Mouse (Mus musculus): Measurements from ENCODE around the gene Wt1. TPM values are rescaled to one million over a fixed set of nuclear protein-coding genes. Genes with fewer than 3 reads are reported as not detected.
A peak's percentile ranks its signal among the peaks of the same experiment; 100 is the strongest.

The Wt1 gene
- 1.3 and 1.5 TPM in 2 replicates for polyA plus RNA-seq (2015; fragmentation: Nextera tagmentation; extraction: Ambion mirVana)

GRCm38 (mm10) chr2:105126279-105126678 is at the start of gene Wt1:
Gene Wt1 (plus strand): TSS chr2:105126529.
- Histone ChIP-seq H3K27ac (replicated peaks) (no peak within 1 kb of the TSS), H3K9ac (no peak within 1 kb of the TSS), H3K4me2 (peak within 1 kb of the TSS; percentile 50), H3K36me3 (replicated peaks) (no peaks in the 10 kb centered on the region), H3K9me3 (replicated peaks) (no peaks in the 10 kb centered on the region), H3K27me3 (peaks cover 99% of the 10 kb centered on the region), H3K4me3 (replicated peaks) (peak within 1 kb of the TSS; percentile 31), H3K4me1 (replicated peaks) (0 out of 2 replicates have a peak, but pooled peaks cover 11% of the 10 kb centered on the region)
- ATAC-seq (ENCODE audit: insufficient read depth), result no peak; the same call in 1 of the 2 replicates
- WGBS (ENCODE audit: insufficient replicate concordance), result 2% methylated on average over 21 of the region's 25 CpGs

GRCm38 (mm10) chr2:105077151-105077550 is 49.2 kb upstream of the Wt1 start:
- H3K4me2 ChIP-seq, result no peak overlapping the region
- WGBS (ENCODE audit: insufficient replicate concordance), result 68% methylated on average over 7 of the region's 7 CpGs
- H3K4me1 ChIP-seq (replicated peaks), result no peaks in the 10 kb centered on the region
- ATAC-seq (ENCODE audit: insufficient read depth), result no peak
- no peaks in the 10 kb centered on the region for H3K36me3 ChIP-seq (replicated peaks)
- H3K9me3 ChIP-seq (replicated peaks), result no peaks in the 10 kb centered on the region
- H3K4me3 ChIP-seq (replicated peaks), result no peak overlapping the region
- no peak overlapping the region for H3K9ac ChIP-seq
- no peaks in the 10 kb centered on the region for H3K27me3 ChIP-seq
- H3K27ac ChIP-seq (replicated peaks), result no peak overlapping the region

- no peaks in the 10 kb centered on the region for H3K27me3 ChIP-seq
- H3K27ac ChIP-seq (replicated peaks), result no peak overlapping the region
- no peak overlapping the region for H3K4me3 ChIP-seq (replicated peaks)
- 25% methylated on average over 9 of the region's 9 CpGs for WGBS (ENCODE audit: insufficient replicate concordance)
- ATAC-seq (ENCODE audit: insufficient read depth), result no peak
- no peaks in the 10 kb centered on the region for H3K9me3 ChIP-seq (replicated peaks)
- H3K9ac ChIP-seq, result no peak overlapping the region
- no peak overlapping the region for H3K4me2 ChIP-seq
- H3K36me3 ChIP-seq (replicated peaks), result no peaks in the 10 kb centered on the region
- H3K4me1 ChIP-seq (replicated peaks), result no peaks in the 10 kb centered on the region
These were observed 44.0 kb upstream of the Wt1 start for GRCm38 (mm10) chr2:105082256-105082790.

GRCm38 (mm10) chr2:105084035-105084434 is 42.3 kb upstream of the Wt1 start:
- Histone ChIP-seq H3K4me3 (replicated peaks) (no peak overlapping the region), H3K4me1 (replicated peaks) (no peaks in the 10 kb centered on the region), H3K4me2 (no peak overlapping the region), H3K27ac (replicated peaks) (no peak overlapping the region), H3K9me3 (replicated peaks) (no peaks in the 10 kb centered on the region), H3K9ac (no peak overlapping the region), H3K27me3 (no peaks in the 10 kb centered on the region), H3K36me3 (replicated peaks) (no peaks in the 10 kb centered on the region)
- ATAC-seq (ENCODE audit: insufficient read depth), result no peak
- 58% methylated on average over 4 of the region's 4 CpGs for WGBS (ENCODE audit: insufficient replicate concordance)

- Histone ChIP-seq H3K4me2 (no peak overlapping the region), H3K36me3 (replicated peaks) (no peaks in the 10 kb centered on the region), H3K9ac (no peak overlapping the region), H3K9me3 (replicated peaks) (no peaks in the 10 kb centered on the region), H3K27me3 (no peaks in the 10 kb centered on the region), H3K4me1 (replicated peaks) (no peaks in the 10 kb centered on the region), H3K4me3 (replicated peaks) (no peak overlapping the region), H3K27ac (replicated peaks) (no peak overlapping the region)
- ATAC-seq (ENCODE audit: insufficient read depth), result no peak
- WGBS (ENCODE audit: insufficient replicate concordance), result 73% methylated on average over 3 of the region's 3 CpGs
These were observed 40.2 kb upstream of the Wt1 start for GRCm38 (mm10) chr2:105086081-105086480.

GRCm38 (mm10) chr2:105088005-105088404 is 38.3 kb upstream of the Wt1 start:
- no peak for ATAC-seq (ENCODE audit: insufficient read depth)

GRCm38 (mm10) chr2:105089083-105089482 is 37.2 kb upstream of the Wt1 start:
- Histone ChIP-seq H3K4me3 (replicated peaks) (no peak overlapping the region), H3K9me3 (replicated peaks) (no peaks in the 10 kb centered on the region), H3K27me3 (no peaks in the 10 kb centered on the region), H3K4me2 (no peak overlapping the region), H3K27ac (replicated peaks) (no peak overlapping the region), H3K9ac (no peak overlapping the region), H3K36me3 (replicated peaks) (no peaks in the 10 kb centered on the region), H3K4me1 (replicated peaks) (no peaks in the 10 kb centered on the region)
- WGBS (ENCODE audit: insufficient replicate concordance), result 60% methylated on average over 4 of the region's 4 CpGs
- ATAC-seq (ENCODE audit: insufficient read depth), result no peak

More at GRCm38 (mm10) chr2:105088005-105088404, 38.3 kb upstream of the Wt1 start:
- H3K36me3 ChIP-seq (replicated peaks), result no peaks in the 10 kb centered on the region
- no peak overlapping the region for H3K9ac ChIP-seq
- H3K4me2 ChIP-seq, result no peak overlapping the region
- no peaks in the 10 kb centered on the region for H3K27me3 ChIP-seq
- H3K27ac ChIP-seq (replicated peaks), result no peak overlapping the region
- no peaks in the 10 kb centered on the region for H3K4me1 ChIP-seq (replicated peaks)
- WGBS (ENCODE audit: insufficient replicate concordance), result 48% methylated on average over 3 of the region's 3 CpGs
- no peak overlapping the region for H3K4me3 ChIP-seq (replicated peaks)
- no peaks in the 10 kb centered on the region for H3K9me3 ChIP-seq (replicated peaks)

GRCm38 (mm10) chr2:105089581-105090508 is 36.5 kb upstream of the Wt1 start:
- no peak for ATAC-seq (ENCODE audit: insufficient read depth)
- H3K27ac ChIP-seq (replicated peaks), result no peak overlapping the region

GRCm38 (mm10) chr2:105090991-105091390 is 35.3 kb upstream of the Wt1 start:
- Histone ChIP-seq H3K27me3 (no peaks in the 10 kb centered on the region), H3K4me3 (replicated peaks) (no peak overlapping the region), H3K4me2 (no peak overlapping the region), H3K9ac (no peak overlapping the region), H3K9me3 (replicated peaks) (no peaks in the 10 kb centered on the region), H3K36me3 (replicated peaks) (no peaks in the 10 kb centered on the region), H3K4me1 (replicated peaks) (no peaks in the 10 kb centered on the region), H3K27ac (replicated peaks) (no peak overlapping the region)
- ATAC-seq (ENCODE audit: insufficient read depth), result no peak
- WGBS (ENCODE audit: insufficient replicate concordance), result 67% methylated on average over 5 of the region's 5 CpGs

More at GRCm38 (mm10) chr2:105089581-105090508, 36.5 kb upstream of the Wt1 start:
- Histone ChIP-seq H3K4me3 (replicated peaks) (no peak overlapping the region), H3K36me3 (replicated peaks) (no peaks in the 10 kb centered on the region), H3K4me2 (no peak overlapping the region), H3K9ac (no peak overlapping the region), H3K27me3 (no peaks in the 10 kb centered on the region), H3K4me1 (replicated peaks) (no peaks in the 10 kb centered on the region), H3K9me3 (replicated peaks) (no peaks in the 10 kb centered on the region)
- WGBS (ENCODE audit: insufficient replicate concordance), result 49% methylated on average over 7 of the region's 7 CpGs

GRCm38 (mm10) chr2:105091718-105092117 is 34.6 kb upstream of the Wt1 start, which contains the start of gene Gm11060:
Gene Gm11060 (plus strand): TSS chr2:105092018.
- H3K4me2 ChIP-seq, result no peak within 1 kb of the TSS
- WGBS (ENCODE audit: insufficient replicate concordance), result 49% methylated on average over 2 of the region's 2 CpGs
- no peak for ATAC-seq (ENCODE audit: insufficient read depth)

GRCm38 (mm10) chr2:105097294-105097953 is 28.9 kb upstream of the Wt1 start:
- H3K9ac ChIP-seq, result no peak overlapping the region
- H3K4me2 ChIP-seq, result no peak overlapping the region
- no peaks in the 10 kb centered on the region for H3K4me1 ChIP-seq (replicated peaks)
- H3K27me3 ChIP-seq, result no peaks in the 10 kb centered on the region
- WGBS (ENCODE audit: insufficient replicate concordance), result 71% methylated on average over 22 of the region's 22 CpGs
- H3K9me3 ChIP-seq (replicated peaks), result no peaks in the 10 kb centered on the region
- no peak overlapping the region for H3K4me3 ChIP-seq (replicated peaks)
- ATAC-seq (ENCODE audit: insufficient read depth), result no peak
- H3K36me3 ChIP-seq (replicated peaks), result no peaks in the 10 kb centered on the region
- H3K27ac ChIP-seq (replicated peaks), result no peak overlapping the region

More at GRCm38 (mm10) chr2:105091718-105092117, 34.6 kb upstream of the Wt1 start, which contains the start of gene Gm11060:
- H3K27me3 ChIP-seq, result no peaks in the 10 kb centered on the region
- no peak within 1 kb of the TSS for H3K9ac ChIP-seq
- no peak within 1 kb of the TSS for H3K27ac ChIP-seq (replicated peaks)
- no peaks in the 10 kb centered on the region for H3K36me3 ChIP-seq (replicated peaks)
- no peak within 1 kb of the TSS for H3K4me3 ChIP-seq (replicated peaks)
- H3K4me1 ChIP-seq (replicated peaks), result no peaks in the 10 kb centered on the region
- no peaks in the 10 kb centered on the region for H3K9me3 ChIP-seq (replicated peaks)
